Mouse (Mus musculus) liver, embryonic 14.5 days (tissue): Measurements from ENCODE around the gene Slc35e1.

Experiments
- CTCF ChIP-seq: IDR thresholded peaks from 2 replicates; pipeline ENCODE4 v1.5.1; 2016; ENCODE audit warnings: antibody characterized with exemption, low read depth, control low read depth
- EP300 ChIP-seq: IDR thresholded peaks from 2 replicates; pipeline ENCODE4 v1.6.1; 2016; ENCODE audit warnings: antibody characterized with exemption, low read depth

DNA sequence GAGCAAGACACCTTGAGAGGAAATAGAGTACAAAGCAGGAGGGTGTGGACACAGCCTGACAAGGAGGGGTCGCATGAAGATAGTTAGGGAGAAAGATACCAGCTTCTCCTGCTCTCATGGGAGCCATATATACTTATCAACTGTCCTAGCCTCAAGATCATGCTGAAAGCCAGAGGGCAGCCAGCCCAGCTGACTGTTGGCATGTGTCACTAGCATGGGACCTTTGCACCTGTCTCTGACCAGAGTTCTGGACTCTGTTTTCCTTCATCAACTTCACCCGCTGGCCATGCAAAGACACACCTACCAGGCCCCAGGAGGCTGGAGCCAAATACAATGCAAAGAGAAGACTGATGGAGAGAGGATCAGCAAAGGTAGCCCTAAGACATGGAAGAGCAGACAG is 23.2 kb downstream of the Slc35e1 start:
- TF ChIP-seq CTCF (no peak), EP300 (no peak)
